Mouse (Mus musculus): ENCODE measurements at regions not wholly inside any gene's neighbourhood (a gene's known extent, or its start where the extent isn't known, plus 50 kb on each side); places are given as distances from the start of the nearest gene placed in this dataset.
A peak's percentile ranks its signal among the peaks of the same experiment; 100 is the strongest.

DNA sequence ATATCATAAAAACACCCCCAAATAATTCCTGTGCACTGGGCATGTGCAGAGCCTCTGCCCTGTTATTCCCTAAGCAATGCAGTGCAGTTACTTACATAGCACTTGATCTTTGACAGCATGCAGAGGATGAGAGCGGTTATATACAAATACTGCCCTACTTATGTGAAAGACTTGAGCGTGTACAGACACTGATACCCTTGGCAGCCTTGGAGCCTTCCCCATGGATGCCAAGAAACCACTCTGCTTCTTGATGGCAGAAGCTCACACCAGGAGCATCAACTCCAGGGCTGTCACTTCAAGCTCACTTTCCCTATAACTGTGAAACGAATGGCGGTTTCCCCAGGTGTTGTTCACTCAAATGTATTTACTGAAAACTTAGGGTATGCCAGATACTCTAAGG is 194.4 kb upstream of the Dapk1 start:
- DNase-seq: peak; percentile 54

GRCm38 (mm10) chr13:60409706-60410502 is 191.8 kb upstream of the Dapk1 start:
- DNase-seq: peak; percentile 82
- TF ChIP-seq CTCF (IDR thresholded peaks at IDR 0.05): no peak
- intact Hi-C loops (cut with DNase I): no loop called here
- no peak overlapping the region for H3K4me3 ChIP-seq
- peak overlapping the region; percentile 81 for H3K27ac ChIP-seq

More for the DNA sequence above, 194.4 kb upstream of the Dapk1 start:
- Histone ChIP-seq H3K27ac (no peak overlapping the region), H3K4me3 (no peak overlapping the region)
- TF ChIP-seq CTCF (IDR thresholded peaks at IDR 0.05): no peak
- intact Hi-C loops (cut with DNase I): no loop called here

DNA sequence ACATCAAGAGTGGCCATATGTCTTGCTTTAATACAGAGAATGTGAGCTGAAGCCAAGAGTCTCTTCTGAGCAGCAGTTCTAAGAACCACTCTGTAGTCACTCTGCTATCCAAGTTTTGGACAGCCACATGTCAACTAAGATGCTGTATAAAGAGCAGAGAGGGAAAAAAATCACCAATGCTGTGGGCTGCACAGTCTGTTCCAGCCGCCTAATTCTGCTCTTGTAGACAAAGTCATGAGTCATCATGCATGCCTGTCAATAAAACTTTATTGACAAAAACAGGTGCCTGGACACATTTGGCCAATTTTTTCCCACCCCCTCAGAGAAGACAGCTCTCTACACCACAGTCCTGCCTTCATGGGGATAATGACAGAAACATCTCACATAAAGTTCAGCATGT is 185.7 kb upstream of the Dapk1 start:
- intact Hi-C loops (cut with DNase I): no loop called here
- Histone ChIP-seq H3K27ac (peak overlapping the region; percentile 85), H3K4me3 (no peak overlapping the region)
- no peak for TF ChIP-seq CTCF (IDR thresholded peaks at IDR 0.05)
- DNase-seq: no peak

DNA sequence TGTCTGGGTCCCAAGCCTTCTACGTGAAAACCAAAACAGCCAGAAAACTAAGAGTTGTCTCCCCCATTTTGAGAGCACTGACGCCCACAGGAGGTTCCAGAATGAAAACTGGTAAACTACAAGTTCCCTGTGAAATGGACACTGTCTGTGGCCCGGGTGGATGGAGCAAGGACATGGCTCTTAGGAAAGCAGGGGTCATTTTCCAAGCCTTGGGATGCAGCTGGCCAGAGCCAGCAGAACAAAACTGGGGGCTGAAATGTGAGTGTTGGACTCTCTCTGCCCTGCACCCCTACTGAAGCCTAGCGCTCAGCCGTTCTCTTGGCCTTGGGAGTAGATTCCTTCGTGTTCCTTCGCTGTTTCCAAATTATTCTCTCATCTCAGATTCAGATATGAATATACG is 184.7 kb upstream of the Dapk1 start:
- no peak for TF ChIP-seq CTCF (IDR thresholded peaks at IDR 0.05)
- peak overlapping the region; percentile 85 for H3K27ac ChIP-seq
- peak overlapping the region; percentile 39 for H3K4me3 ChIP-seq
- intact Hi-C loops (cut with DNase I): no loop called here
- peak; percentile 51 for DNase-seq

DNA sequence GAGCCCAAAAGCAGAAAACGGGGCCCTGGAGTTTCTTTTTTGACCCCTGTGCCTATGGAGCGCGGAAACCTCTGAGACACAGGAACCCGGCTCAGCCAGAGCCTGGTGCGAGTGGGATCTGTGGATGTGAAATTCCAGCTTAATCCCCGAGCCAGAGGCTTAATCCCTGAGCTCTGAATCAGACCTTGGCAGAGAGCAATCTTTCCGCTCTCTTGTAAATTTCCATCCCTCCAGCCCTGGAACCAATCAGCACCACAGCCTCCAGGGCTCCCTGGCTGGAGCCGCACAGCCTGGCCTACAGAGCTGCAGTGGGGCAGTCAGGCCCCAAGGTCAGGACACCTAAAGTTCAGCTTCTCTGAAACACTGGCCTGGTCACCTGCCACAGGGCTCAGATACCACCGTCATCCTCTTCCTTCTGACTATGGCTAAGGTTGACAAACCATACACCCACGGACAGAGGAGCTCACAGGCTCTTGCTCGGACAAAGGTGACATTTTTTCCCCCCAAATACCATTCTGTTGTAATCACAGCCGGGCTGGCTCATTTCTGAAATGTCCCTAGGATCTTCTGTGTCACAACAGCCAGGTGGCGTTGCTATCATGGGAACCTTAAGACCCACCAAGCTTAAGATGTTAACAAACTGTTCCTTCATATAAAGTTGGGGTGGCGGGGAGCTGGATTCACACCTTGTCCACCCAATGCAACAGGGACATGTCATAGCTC is 184.2 kb upstream of the Dapk1 start:
- TF ChIP-seq CTCF (IDR thresholded peaks at IDR 0.05): peak; percentile 5; the same call in 1 of the 2 replicates
- peak overlapping the region; percentile 85 for H3K27ac ChIP-seq
- H3K4me3 ChIP-seq: peak overlapping the region; percentile 39
- intact Hi-C loops (cut with DNase I): no loop called here
- peak; percentile 83 for DNase-seq

DNA sequence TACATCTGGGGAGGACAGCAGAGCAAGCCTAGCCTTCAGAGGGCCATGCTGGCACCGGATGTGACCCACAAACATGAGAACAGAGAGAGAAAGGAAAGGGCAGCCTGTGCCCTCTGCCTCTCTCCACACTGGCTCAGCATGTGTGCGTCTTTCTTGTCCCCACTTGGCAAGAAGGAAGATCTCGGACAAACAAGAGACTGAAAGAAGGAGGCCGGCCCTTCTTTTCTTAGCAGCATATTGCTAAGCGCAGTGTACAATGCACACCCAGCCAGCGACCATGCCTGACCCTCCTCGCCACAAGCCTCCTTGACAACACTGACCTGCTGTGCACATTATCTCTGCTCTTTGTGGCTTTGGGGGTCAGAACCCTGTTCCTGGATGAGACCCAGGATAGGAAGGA is 181.4 kb upstream of the Dapk1 start:
- intact Hi-C loops (cut with DNase I): loop anchor here (5.0 kb wide), 1 partner anchor 243 kb away; the partner anchor contains the start of gene Gas1

DNA sequence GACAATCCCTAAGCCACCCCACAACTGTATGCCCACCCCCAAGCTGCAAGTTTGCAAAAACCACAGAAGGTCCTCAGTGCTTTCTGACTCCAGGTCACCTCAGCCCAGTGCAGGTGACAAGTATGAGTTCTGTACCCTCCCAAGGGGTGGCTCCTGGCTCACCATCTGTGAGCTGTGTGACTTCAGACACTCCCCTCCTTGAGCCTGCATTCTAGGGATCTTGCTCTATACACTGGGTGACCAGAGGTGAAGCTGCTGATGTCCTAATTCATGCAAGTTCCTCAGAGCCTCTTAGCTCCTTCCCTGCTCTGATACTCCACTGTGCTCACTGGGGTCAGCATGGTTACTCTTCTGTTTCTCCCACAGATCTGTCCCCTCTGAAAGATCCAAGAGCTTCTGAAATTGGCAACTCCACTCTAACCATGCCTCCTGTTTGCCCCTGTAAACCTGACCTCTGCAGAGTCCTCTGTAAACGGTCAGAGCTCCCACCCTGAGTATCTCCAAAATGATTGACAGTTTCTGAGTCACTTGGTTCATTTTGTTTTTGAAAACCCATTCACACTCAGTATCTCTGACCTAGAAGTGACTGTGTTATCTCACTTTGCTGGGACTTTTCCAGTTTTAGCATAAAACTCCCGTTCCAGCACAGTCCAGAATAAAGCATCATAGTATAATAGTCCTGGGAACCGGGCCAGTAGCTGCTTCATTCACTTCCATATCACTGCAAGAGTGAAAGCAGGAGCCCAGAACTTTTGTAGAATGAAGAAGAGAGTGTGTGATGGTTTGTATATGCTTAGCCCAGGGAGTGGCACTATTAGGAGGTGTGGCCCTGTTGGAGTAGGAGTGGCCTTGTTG is 180.7 kb upstream of the Dapk1 start:
- TF ChIP-seq CTCF (IDR thresholded peaks at IDR 0.05): no peak
- no peak for DNase-seq
- H3K27ac ChIP-seq: peak overlapping the region; percentile 35
- H3K4me3 ChIP-seq: no peak overlapping the region
- intact Hi-C loops (cut with DNase I): loop anchor here (5.0 kb wide), 1 partner anchor 244 kb away; the partner anchor contains the start of gene Gas1

More for the DNA sequence above, 181.4 kb upstream of the Dapk1 start:
- no peak overlapping the region for H3K4me3 ChIP-seq
- no peak for TF ChIP-seq CTCF (IDR thresholded peaks at IDR 0.05)
- H3K27ac ChIP-seq: peak overlapping the region; percentile 17; the same call in 1 of the 2 replicates
- DNase-seq: no peak

DNA sequence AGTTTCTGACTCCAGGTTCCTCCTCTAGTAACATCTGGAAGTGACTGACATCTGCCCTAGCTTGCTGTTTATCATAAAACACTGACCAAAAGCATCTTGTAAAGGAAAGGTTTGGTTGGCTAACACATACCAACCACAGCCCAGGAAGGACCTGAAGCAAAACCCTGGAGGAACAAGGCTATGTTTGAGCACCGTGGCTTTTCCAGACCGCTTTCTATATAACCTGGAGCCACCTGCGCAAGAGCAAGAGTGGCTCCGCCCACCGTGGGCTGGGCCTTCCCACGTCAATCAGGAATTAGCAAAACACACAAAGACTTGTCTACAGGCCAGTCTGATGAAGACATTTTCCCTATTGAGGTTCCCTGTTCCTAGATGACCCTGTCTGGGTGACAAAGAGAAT is 177.5 kb upstream of the Dapk1 start:
- Histone ChIP-seq H3K27ac (no peak overlapping the region), H3K4me3 (no peak overlapping the region)
- intact Hi-C loops (cut with DNase I): loop anchor here (5.0 kb wide), 1 partner anchor 247 kb away; the partner anchor contains the start of gene Gas1
- TF ChIP-seq CTCF (IDR thresholded peaks at IDR 0.05): no peak
- DNase-seq: no peak

GRCm38 (mm10) chr13:60425140-60425539 is 176.6 kb upstream of the Dapk1 start:
- DNase-seq: no peak
- no peak overlapping the region for H3K4me3 ChIP-seq
- no peak overlapping the region for H3K27ac ChIP-seq
- TF ChIP-seq CTCF (IDR thresholded peaks at IDR 0.05): no peak
- intact Hi-C loops (cut with DNase I): no loop called here

DNA sequence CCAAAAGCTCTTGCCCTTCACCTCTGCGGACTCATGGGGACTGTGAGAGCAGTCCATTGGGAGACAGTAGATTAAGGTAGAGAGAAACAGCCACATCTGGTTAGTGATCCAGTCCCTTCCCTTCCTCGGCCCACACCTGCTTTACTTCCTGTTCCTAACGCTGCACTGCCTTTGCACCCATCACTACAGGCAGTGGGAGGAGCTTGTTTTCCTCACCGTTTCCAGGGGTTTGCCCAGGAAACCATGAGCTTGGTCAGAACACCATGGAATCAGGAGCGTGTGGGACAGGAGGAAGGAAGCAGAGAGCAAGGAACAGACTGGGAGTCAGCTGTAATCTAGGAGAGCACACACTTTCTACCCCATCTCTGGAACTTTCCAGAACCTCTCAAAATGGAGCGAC is 176.2 kb upstream of the Dapk1 start:
- TF ChIP-seq CTCF (IDR thresholded peaks at IDR 0.05): no peak
- no peak for DNase-seq
- Histone ChIP-seq H3K27ac (no peak overlapping the region), H3K4me3 (no peak overlapping the region)
- intact Hi-C loops (cut with DNase I): no loop called here

DNA sequence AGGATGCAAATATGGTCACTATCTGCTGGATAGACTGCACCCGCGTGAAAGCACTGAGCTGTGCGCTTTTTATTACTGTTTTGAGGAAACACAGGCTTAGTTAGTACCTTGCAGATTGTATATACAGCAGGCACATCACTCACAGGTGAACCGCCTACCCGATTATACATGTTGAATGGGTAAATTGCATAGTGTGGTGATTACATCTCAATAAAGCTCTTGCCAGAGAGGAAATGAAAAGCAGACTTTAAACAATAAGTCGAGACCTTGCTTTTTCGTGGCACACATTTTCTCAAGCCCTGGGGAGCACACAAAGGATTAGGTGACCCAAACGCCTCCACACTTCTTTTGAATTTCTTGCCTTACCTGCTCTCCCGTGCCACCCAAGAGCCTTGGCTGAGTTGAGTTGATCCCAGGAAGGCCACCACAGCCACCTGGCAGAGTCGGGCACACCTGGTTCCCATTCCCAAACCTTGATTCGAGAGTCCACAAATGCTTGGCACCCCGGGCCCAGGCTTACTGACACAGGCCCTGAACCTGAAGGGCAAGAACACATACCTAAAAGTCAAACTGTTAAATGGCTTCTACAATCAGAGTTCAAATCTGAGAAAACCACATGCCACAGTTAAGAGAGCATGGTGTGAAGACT is 175.4 kb upstream of the Dapk1 start:
- Histone ChIP-seq H3K4me3 (no peak overlapping the region), H3K27ac (no peak overlapping the region)
- no peak for DNase-seq
- intact Hi-C loops (cut with DNase I): no loop called here
- TF ChIP-seq CTCF (IDR thresholded peaks at IDR 0.05): no peak

GRCm38 (mm10) chr13:60427077-60427476 is 174.7 kb upstream of the Dapk1 start:
- no peak for TF ChIP-seq CTCF (IDR thresholded peaks at IDR 0.05)
- no peak for DNase-seq
- peak overlapping the region; percentile 75 for H3K27ac ChIP-seq
- H3K4me3 ChIP-seq: peak overlapping the region; percentile 50; the same call in 1 of the 2 replicates
- intact Hi-C loops (cut with DNase I): no loop called here
